Mouse (Mus musculus) CH12.LX (cell line): Measurements from ENCODE around the gene Cdc37l1. TPM values are rescaled to one million over a fixed set of nuclear protein-coding genes. Genes with fewer than 3 reads are reported as not detected.

Experiments used
- DNase-seq: peaks from one replicate; pipeline ENCODE4 v3.0.0-alpha.2; 2013; ENCODE audit errors: extremely low read depth
- H3K27ac ChIP-seq: 2 replicates; pipeline ENCODE4 v1.5.1; 2012; ENCODE audit warnings: low read depth, mild to moderate bottlenecking, control low read depth, moderate library complexity; ENCODE audit not compliant: insufficient read depth
- H3K27me3 ChIP-seq: replicated peaks from 2 replicates; pipeline ENCODE3; 2012; ENCODE audit warnings: inconsistent platforms
- H3K36me3 ChIP-seq, 2 experiments: replicated peaks in 1 of 2; 2 replicates each; pipeline versions ENCODE3 to v1.6.1; 2012; ENCODE audit warnings: inconsistent platforms in 1 of 2, low read length in 1 of 2, mild to moderate bottlenecking in 1 of 2, mixed read lengths in 1 of 2, moderate library complexity in 1 of 2; ENCODE audit not compliant: control insufficient read depth in 1 of 2, insufficient read depth in 1 of 2
- H3K4me1 ChIP-seq, 2 experiments: 2 replicates each; pipeline ENCODE4 v1.6.1; 2012; ENCODE audit warnings: inconsistent platforms in 1 of 2, moderate library complexity in 1 of 2; ENCODE audit not compliant: insufficient read depth in 2 of 2, control insufficient read depth in 1 of 2
- H3K4me2 ChIP-seq: 2 replicates; pipeline ENCODE4 v1.6.1; 2012; ENCODE audit warnings: low read depth, mild to moderate bottlenecking, control low read depth; ENCODE audit not compliant: poor library complexity, insufficient read depth, severe bottlenecking
- H3K4me3 ChIP-seq, 3 experiments: fragments of 150-350 bp in 1 of 3; sonication (generic) in 1 of 3; replicated peaks in 1 of 3; 2 replicates each; pipeline versions ENCODE3 to v1.5.1; 2011 to 2012; ENCODE audit warnings: low read depth in 2 of 3, low read length in 2 of 3, mild to moderate bottlenecking in 2 of 3, moderate library complexity in 2 of 3, control low read depth in 1 of 3, improper control_type of control experiment in 1 of 3, inconsistent platforms in 1 of 3, mixed read lengths in 1 of 3; ENCODE audit not compliant: poor library complexity in 1 of 3
- H3K79me2 ChIP-seq: replicated peaks from 2 replicates; pipeline ENCODE4 v1.6.1; 2012; ENCODE audit warnings: mild to moderate bottlenecking, moderate library complexity; ENCODE audit not compliant: control insufficient read depth, poor library complexity, insufficient read depth, severe bottlenecking; ENCODE audit errors: extremely low read depth
- H3K9ac ChIP-seq: 2 replicates; pipeline ENCODE4 v1.6.1; 2012; ENCODE audit warnings: low read depth, mild to moderate bottlenecking, control low read depth, moderate library complexity; ENCODE audit not compliant: insufficient read depth
- H3K9me3 ChIP-seq: replicated peaks from 2 replicates; pipeline ENCODE3; 2012; ENCODE audit warnings: low read length, inconsistent platforms, mixed read lengths
- BHLHE40 ChIP-seq: IDR thresholded peaks from 2 replicates; pipeline ENCODE4 v1.6.1; 2011; ENCODE audit warnings: mild to moderate bottlenecking, low read depth, low read length, improper control_type of control experiment
- CHD1 ChIP-seq: IDR thresholded peaks from 2 replicates; pipeline ENCODE4 v1.6.1; 2012; ENCODE audit warnings: low read depth, low read length, improper control_type of control experiment, inconsistent platforms
- CTCF ChIP-seq, 2 experiments: IDR thresholded peaks in 1 of 2; conservative IDR thresholded peaks in 1 of 2; 2 replicates each; pipeline ENCODE4 v1.5.1; 2011 to 2012; ENCODE audit warnings: low read depth in 2 of 2, low read length in 2 of 2, improper control_type of control experiment in 1 of 2, inconsistent platforms in 1 of 2, mild to moderate bottlenecking in 1 of 2, moderate library complexity in 1 of 2
- MAX ChIP-seq: IDR thresholded peaks from 2 replicates; pipeline ENCODE4 v1.6.1; 2011; ENCODE audit warnings: low read length, improper control_type of control experiment
- MAZ ChIP-seq: IDR thresholded peaks from 2 replicates; pipeline ENCODE4 v1.6.1; 2012; ENCODE audit warnings: low read depth, mild to moderate bottlenecking, inconsistent platforms, low read length, improper control_type of control experiment, moderate library complexity
- NRF1 ChIP-seq: IDR thresholded peaks from 2 replicates; pipeline ENCODE4 v1.6.1; 2014; ENCODE audit warnings: low read depth, mild to moderate bottlenecking, inconsistent platforms, low read length, improper control_type of control experiment, moderate library complexity
- RAD21 ChIP-seq: IDR thresholded peaks from 2 replicates; pipeline ENCODE4 v1.6.1; 2011; ENCODE audit warnings: low read depth, mild to moderate bottlenecking, low read length, improper control_type of control experiment, moderate library complexity
- SMC3 ChIP-seq: IDR thresholded peaks from 2 replicates; pipeline ENCODE4 v1.6.1; 2011; ENCODE audit warnings: low read depth, low read length, improper control_type of control experiment
- ZKSCAN1 ChIP-seq: IDR thresholded peaks from 2 replicates; pipeline ENCODE4 v1.6.1; 2012; ENCODE audit warnings: low read depth, inconsistent platforms, low read length, improper control_type of control experiment, borderline replicate concordance
- ZMIZ1 ChIP-seq: IDR thresholded peaks from 2 replicates; pipeline ENCODE4 v1.6.1; 2012; ENCODE audit warnings: low read depth, mild to moderate bottlenecking, inconsistent platforms, low read length, improper control_type of control experiment
- dilution Hi-C: fragments of 300-500 bp; cut with MboI; formaldehyde crosslinking; loops from 2 replicates; pipeline ENCODE4 v1.14.3; 2020; ENCODE audit warnings: low sequenced_read_pairs; ENCODE audit not compliant: extremely low pct_unique_long_range_greater_than_20kb, extremely low pct_ligation_motif_present
- in situ Hi-C: fragments of 300-500 bp; cut with MboI; formaldehyde crosslinking; loops from 3 replicates; pipeline ENCODE4 v1.14.3; 2019; ENCODE audit warnings: low sequenced_read_pairs, low pct_ligation_motif_present, low pct_unique_long_range_greater_than_20kb, mixed read lengths
- polyA plus RNA-seq: library from polyadenylated mRNA; unstranded; fragments of >175 nt; gene quantifications from 2 replicates; pipeline ENCODE4 v1.2.1, GENCODE M21; 2012; ENCODE audit warnings: low read depth; ENCODE audit not compliant: insufficient read length
- total RNA-seq, 2 experiments: library from RNA; depleted of rRNA; stranded (reverse); fragments of 300-350 nt in 1 of 2; fragments of >200 nt in 1 of 2; gene quantifications; 2 replicates each; pipeline ENCODE4 v1.2.3; 2012 to 2014

The Cdc37l1 gene
- total and polyA plus RNA-seq, 3 experiments: 14.0 to 26.8 (median 22.9) TPM

DNA sequence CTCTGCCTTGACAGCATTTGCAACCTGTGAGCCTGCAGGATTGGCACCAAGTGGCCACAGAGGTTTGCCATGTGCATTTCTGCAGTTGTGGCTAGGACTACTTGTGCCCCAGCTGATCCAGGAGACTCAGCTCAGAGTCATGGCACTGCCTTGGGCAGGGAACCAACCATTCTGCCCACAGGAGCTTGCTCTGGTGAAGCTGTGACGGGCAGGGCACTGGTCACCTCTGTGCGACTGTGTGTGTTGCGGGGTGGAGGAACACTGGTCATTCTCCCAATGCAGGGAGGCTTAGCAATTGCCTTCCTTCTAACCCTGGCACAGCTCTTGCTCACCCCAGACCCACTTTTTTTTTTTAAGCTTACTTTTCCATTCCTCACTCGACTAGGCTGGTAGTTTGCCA lies 65.3 kb downstream of the Cdc37l1 start:
- DNase-seq: no peak
- no peak for TF ChIP-seq NRF1
- no peak for TF ChIP-seq SMC3
- TF ChIP-seq ZKSCAN1: no peak
- H3K4me1 ChIP-seq: no peaks in the 10 kb centered on the region
- no peaks in the 10 kb centered on the region for H3K79me2 ChIP-seq
- no peak overlapping the region for H3K4me3 ChIP-seq
- no peak overlapping the region for H3K27ac ChIP-seq
- H3K36me3 ChIP-seq: no peaks in the 10 kb centered on the region
- in situ Hi-C loops: loop anchor here (25.0 kb wide), 1 partner anchor 457 kb away; the partner anchor contains the start of gene Ric1
- dilution Hi-C loops: no loop called here
- no peak overlapping the region for H3K9ac ChIP-seq
- no peaks in the 10 kb centered on the region for H3K9me3 ChIP-seq
- H3K27me3 ChIP-seq: no peaks in the 10 kb centered on the region
- H3K4me2 ChIP-seq: no peak overlapping the region

- Histone ChIP-seq H3K36me3 (no peaks in the 10 kb centered on the region), H3K9ac (no peak overlapping the region), H3K9me3 (no peaks in the 10 kb centered on the region), H3K4me3 (no peak overlapping the region), H3K27ac (no peak overlapping the region), H3K27me3 (no peaks in the 10 kb centered on the region)
- in situ Hi-C loops: loop anchor here (25.0 kb wide), 1 partner anchor 454 kb away; the partner anchor contains the start of gene Ric1
- dilution Hi-C loops: no loop called here
- TF ChIP-seq SMC3 (no peak), ZMIZ1 (no peak)
- TF ChIP-seq, all 38 proteins: peak for 0
- H3K79me2 ChIP-seq: no peaks in the 10 kb centered on the region
- no peak for DNase-seq
- no peak overlapping the region for H3K4me2 ChIP-seq
- H3K4me1 ChIP-seq: peaks cover 0 to 3% of the 10 kb centered on the region in 2 experiments; a peak in 1 of 4 replicates
Observed at GRCm38 (mm10) chr19:29058741-29059140, 68.6 kb downstream of the Cdc37l1 start.

DNA sequence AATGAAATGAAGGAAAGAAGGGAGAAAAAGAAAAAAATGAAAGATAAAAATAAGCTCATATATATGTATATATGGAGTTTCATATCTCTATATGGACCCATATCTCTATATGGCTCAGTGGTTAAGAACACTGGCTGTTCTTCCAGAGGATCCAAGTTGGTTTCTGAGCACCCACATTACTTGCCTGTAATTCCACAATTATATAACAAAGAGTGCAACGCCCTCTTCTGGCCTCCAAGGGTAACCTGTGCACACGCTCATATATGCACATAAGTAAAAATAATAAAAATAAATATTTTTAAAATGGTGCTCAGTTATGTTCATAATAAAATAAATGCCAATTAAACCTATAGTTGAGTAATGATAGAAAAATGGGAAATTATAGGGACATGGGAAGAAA lies 69.5 kb downstream of the Cdc37l1 start:
- Histone ChIP-seq H3K79me2 (no peaks in the 10 kb centered on the region), H3K4me3 (no peak overlapping the region), H3K9ac (no peak overlapping the region), H3K4me2 (no peak overlapping the region), H3K27me3 (no peaks in the 10 kb centered on the region)
- dilution Hi-C loops: no loop called here
- TF ChIP-seq CHD1 (no peak), RAD21 (peak; percentile 38), CTCF (conservative IDR thresholded peaks at IDR 0.05 in 1 of 2, IDR thresholded peaks at IDR 0.05 in 1 of 2; ENCODE audit: low read depth in 2 of 2, low read length in 2 of 2) (peak in 1 of 2 experiments; percentile 51; a peak in 2 of 4 replicates), MAX (no peak), SMC3 (peak; percentile 22; the same call in 1 of the 2 replicates), BHLHE40 (no peak), MAZ (no peak)
- TF ChIP-seq, all 38 proteins: peak for 3
- H3K36me3 ChIP-seq: no peaks in the 10 kb centered on the region
- in situ Hi-C loops: loop anchor here (25.0 kb wide), 1 partner anchor 453 kb away; the partner anchor contains the start of gene Ric1
- no peaks in the 10 kb centered on the region for H3K9me3 ChIP-seq
- no peak for DNase-seq
- no peak overlapping the region for H3K27ac ChIP-seq
- H3K4me1 ChIP-seq: peaks cover 0 to 10% of the 10 kb centered on the region in 2 experiments; a peak in 3 of 4 replicates
